Mouse (Mus musculus) 3T3-L1 (cell line): ENCODE results near the gene Cyp2w1.

ENCODE experiments used
- DNase-seq: peaks from one replicate; pipeline ENCODE4 v3.0.0-alpha.2; 2015; ENCODE audit warnings: low read depth, low spot score

The Cyp2w1 gene

DNA sequence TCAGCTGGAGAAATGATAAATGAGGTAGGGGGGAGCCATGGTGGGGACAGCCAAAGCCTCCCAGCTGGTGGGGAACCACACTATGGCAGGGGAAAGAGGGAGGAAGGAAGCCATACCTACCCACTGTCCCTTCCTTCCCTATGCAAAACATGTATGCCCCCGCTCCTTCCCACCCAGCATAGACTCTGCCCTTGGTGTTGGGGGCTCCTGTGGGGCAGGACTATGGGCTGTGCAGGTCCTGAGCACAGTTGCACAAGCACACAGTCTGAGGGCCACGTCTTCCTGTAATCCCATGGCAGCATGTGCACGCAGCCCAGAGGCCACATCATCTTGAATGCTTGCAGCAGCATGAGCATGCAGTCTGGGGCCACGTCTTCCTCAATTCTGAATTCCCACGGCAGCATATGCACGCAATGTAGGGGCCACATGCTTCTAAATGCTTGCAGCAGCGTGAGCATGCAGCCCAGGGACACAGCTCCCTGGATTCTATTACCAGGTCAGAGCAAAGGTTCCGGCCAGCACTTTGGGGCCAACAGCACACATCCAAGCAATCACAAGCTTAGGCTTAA, 51.4 kb downstream of the Cyp2w1 start:
- DNase-seq, result no peak

DNA sequence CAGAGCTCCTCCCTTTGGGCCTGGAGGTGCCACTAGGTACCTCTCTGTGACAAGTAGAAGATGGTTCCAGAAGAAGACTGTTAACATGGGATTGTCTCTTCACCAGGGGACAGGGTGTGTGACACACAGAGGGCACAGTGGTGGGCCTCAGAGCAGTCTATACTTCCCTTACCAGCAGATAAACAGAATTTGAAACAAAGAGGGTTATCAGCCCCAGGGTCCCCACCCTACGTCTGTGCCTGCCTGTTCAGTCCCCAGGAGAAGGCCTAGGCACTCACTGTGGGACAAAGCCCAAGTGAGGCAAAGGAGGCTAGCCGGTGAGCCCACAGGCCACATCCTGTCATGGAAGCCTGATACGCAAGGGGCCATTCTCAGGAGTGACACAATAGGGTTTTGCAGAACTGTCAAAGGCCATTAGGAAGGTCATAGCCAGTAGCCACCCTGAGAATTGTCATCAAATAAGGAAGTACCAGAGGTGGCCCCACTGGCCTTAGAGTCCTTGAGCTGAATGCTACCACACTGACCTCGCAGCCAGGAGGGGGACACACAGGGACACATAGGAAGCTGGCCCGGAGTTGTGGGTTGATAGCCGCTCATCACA, 52.5 kb downstream of the Cyp2w1 start, which contains the start of gene C130050O18Rik:
TSS of gene C130050O18Rik (plus strand) at position 480 of the 601 bp plus-strand sequence.
- DNase-seq, result no peak

- DNase-seq, result no peak
These were observed 53.1 kb downstream of the Cyp2w1 start for GRCm38 (mm10) chr5:139405478-139405877.

DNA sequence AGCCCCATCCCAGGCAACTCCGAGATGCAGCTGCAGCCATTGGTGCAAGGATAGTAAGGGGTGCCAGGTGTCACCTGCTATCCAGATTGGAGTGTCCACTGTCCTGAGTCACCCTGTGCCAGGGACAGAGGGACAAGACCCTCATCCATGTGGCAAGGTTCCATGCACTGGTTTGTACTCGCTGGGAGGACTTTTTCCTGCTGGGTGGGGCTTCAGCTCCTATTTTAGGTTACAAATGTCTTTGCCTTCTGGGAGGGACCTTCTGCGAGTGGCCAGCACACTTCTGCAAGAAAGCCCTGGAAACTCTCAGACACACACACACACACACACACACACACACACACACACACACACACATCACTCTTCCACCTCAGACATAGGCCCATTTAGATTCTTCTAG, 53.5 kb downstream of the Cyp2w1 start:
- DNase-seq, result no peak
